Mouse (Mus musculus) lung, postnatal 25 days (tissue): Measurements from ENCODE around the gene Mgat4a.

Source experiments
- DNase-seq: peaks from one replicate; pipeline ENCODE4 v3.0.0; 2022; ENCODE audit warnings: low spot score

Gene Mgat4a

GRCm38 (mm10) chr1:37495104-37495503, 45.7 kb downstream of the Mgat4a start:
- DNase-seq = no peak

- peak; percentile 76 for DNase-seq
Observed at GRCm38 (mm10) chr1:37491672-37492071, 49.1 kb downstream of the Mgat4a start.

GRCm38 (mm10) chr1:37490691-37491212, 50.1 kb downstream of the Mgat4a start:
- no peak for DNase-seq

- DNase-seq = no peak
Observed at GRCm38 (mm10) chr1:37488531-37488930, 52.3 kb downstream of the Mgat4a start.

- no peak for DNase-seq
Observed at GRCm38 (mm10) chr1:37486994-37487393, 53.8 kb downstream of the Mgat4a start.

- DNase-seq = no peak
Observed at GRCm38 (mm10) chr1:37486439-37486838, 54.4 kb downstream of the Mgat4a start.

GRCm38 (mm10) chr1:37484612-37485011, 56.2 kb downstream of the Mgat4a start:
- no peak for DNase-seq

- DNase-seq = no peak
Observed at GRCm38 (mm10) chr1:37481331-37481730, 59.5 kb downstream of the Mgat4a start.

GRCm38 (mm10) chr1:37480731-37481130, 60.1 kb downstream of the Mgat4a start:
- DNase-seq = no peak

- DNase-seq = no peak
Observed at GRCm38 (mm10) chr1:37479759-37480158, 61.1 kb downstream of the Mgat4a start.

GRCm38 (mm10) chr1:37479074-37479473, 61.7 kb downstream of the Mgat4a start:
- DNase-seq = peak; percentile 51

- DNase-seq = no peak
Observed at GRCm38 (mm10) chr1:37478416-37478815, 62.4 kb downstream of the Mgat4a start.

GRCm38 (mm10) chr1:37477928-37478327, 62.9 kb downstream of the Mgat4a start:
- DNase-seq = no peak

- no peak for DNase-seq
Observed at GRCm38 (mm10) chr1:37477250-37477649, 63.6 kb downstream of the Mgat4a start.

- no peak for DNase-seq
Observed at GRCm38 (mm10) chr1:37475312-37475711, 65.5 kb downstream of the Mgat4a start.

GRCm38 (mm10) chr1:37474634-37475190, 66.1 kb downstream of the Mgat4a start:
- no peak for DNase-seq

- peak; percentile 31 for DNase-seq
Observed at GRCm38 (mm10) chr1:37474046-37474445, 66.8 kb downstream of the Mgat4a start.

GRCm38 (mm10) chr1:37473251-37473650, 67.6 kb downstream of the Mgat4a start:
- DNase-seq = peak; percentile 35

GRCm38 (mm10) chr1:37471179-37472148, 69.4 kb downstream of the Mgat4a start:
- DNase-seq = no peak

GRCm38 (mm10) chr1:37469007-37469406, 71.8 kb downstream of the Mgat4a start:
- DNase-seq = no peak

- no peak for DNase-seq
Observed at GRCm38 (mm10) chr1:37467806-37468205, 73.0 kb downstream of the Mgat4a start.

- no peak for DNase-seq
Observed at GRCm38 (mm10) chr1:37466322-37466995, 74.4 kb downstream of the Mgat4a start.
